Mouse (Mus musculus) liver, postnatal 0 days (tissue): ENCODE results near the gene Il33. TPM values are rescaled to one million over a fixed set of nuclear protein-coding genes. Genes with fewer than 3 reads are reported as not detected.

ENCODE experiments used
- ATAC-seq: fragments of 200-750 bp; cut with Nextera tagmentation; 2 replicates; pipeline ENCODE4 v1.8.0; 2017; ENCODE audit warnings: mild to moderate bottlenecking, moderate library complexity
- DNase-seq: peaks from one replicate; pipeline ENCODE4 v3.0.0-alpha.2; 2016
- H3K27ac ChIP-seq: fragments of 300-500 bp; sonication (generic); 2 replicates; pipeline ENCODE4 v1.5.1; 2014; ENCODE audit warnings: antibody characterized with exemption, moderate library complexity, mild to moderate bottlenecking, low read depth
- H3K27me3 ChIP-seq: fragments of 300-500 bp; sonication (generic); 2 replicates; pipeline ENCODE4 v1.6.1; 2014; ENCODE audit warnings: low read length, control low read depth, mixed read lengths; ENCODE audit not compliant: insufficient read depth
- H3K36me3 ChIP-seq: fragments of 300-500 bp; sonication (generic); replicated peaks from 2 replicates; pipeline ENCODE4 v1.6.1; 2014; ENCODE audit warnings: mild to moderate bottlenecking, control low read depth, low read length, moderate library complexity, mixed read lengths; ENCODE audit not compliant: insufficient read depth
- H3K4me1 ChIP-seq: fragments of 300-500 bp; sonication (generic); 2 replicates; pipeline ENCODE4 v1.6.1; 2014; ENCODE audit warnings: antibody characterized with exemption, mild to moderate bottlenecking, control low read depth; ENCODE audit not compliant: insufficient read depth
- H3K4me2 ChIP-seq: fragments of 300-500 bp; sonication (generic); 2 replicates; pipeline ENCODE4 v1.6.1; 2014; ENCODE audit warnings: low read depth, mild to moderate bottlenecking, low read length, moderate library complexity, mixed read lengths
- H3K4me3 ChIP-seq: fragments of 300-500 bp; sonication (generic); 2 replicates; pipeline ENCODE4 v1.5.1; 2014; ENCODE audit warnings: low read depth, low read length
- H3K9ac ChIP-seq: fragments of 300-500 bp; sonication (generic); replicated peaks from 2 replicates; pipeline ENCODE4 v1.6.1; 2014; ENCODE audit warnings: mild to moderate bottlenecking, moderate library complexity
- H3K9me3 ChIP-seq: fragments of 300-500 bp; sonication (generic); 2 replicates; pipeline ENCODE4 v1.6.1; 2016; ENCODE audit warnings: mild to moderate bottlenecking, control low read depth, low read length, mixed read lengths
- CTCF ChIP-seq: sonication (generic); IDR thresholded peaks from 2 replicates; pipeline ENCODE4 v1.5.1; 2016; ENCODE audit warnings: antibody characterized with exemption, low read depth
- EP300 ChIP-seq: IDR thresholded peaks from 2 replicates; pipeline ENCODE4 v1.6.1; 2016; ENCODE audit warnings: antibody characterized with exemption, low read depth, mild to moderate bottlenecking
- WGBS: fragments of 180-500 bp; shearing (Covaris S2); extraction: QIAGEN DNeasy Blood & Tissue Kit; methylation state at CpG from one replicate; pipeline ENCODE4 v1.1.7; 2014; ENCODE audit not compliant: insufficient replicate concordance; 5-methylcytosine and 5-hydroxymethylcytosine counted together
- polyA plus RNA-seq: library from polyadenylated mRNA; unstranded; fragments of >200 nt; fragmentation: Nextera tagmentation; extraction: Ambion mirVana; gene quantifications from 2 replicates; pipeline ENCODE4 v1.2.1, GENCODE M21; 2015

The Il33 gene
- polyA plus RNA-seq, 1 experiment from 2014 or later = 1.6 TPM

DNA sequence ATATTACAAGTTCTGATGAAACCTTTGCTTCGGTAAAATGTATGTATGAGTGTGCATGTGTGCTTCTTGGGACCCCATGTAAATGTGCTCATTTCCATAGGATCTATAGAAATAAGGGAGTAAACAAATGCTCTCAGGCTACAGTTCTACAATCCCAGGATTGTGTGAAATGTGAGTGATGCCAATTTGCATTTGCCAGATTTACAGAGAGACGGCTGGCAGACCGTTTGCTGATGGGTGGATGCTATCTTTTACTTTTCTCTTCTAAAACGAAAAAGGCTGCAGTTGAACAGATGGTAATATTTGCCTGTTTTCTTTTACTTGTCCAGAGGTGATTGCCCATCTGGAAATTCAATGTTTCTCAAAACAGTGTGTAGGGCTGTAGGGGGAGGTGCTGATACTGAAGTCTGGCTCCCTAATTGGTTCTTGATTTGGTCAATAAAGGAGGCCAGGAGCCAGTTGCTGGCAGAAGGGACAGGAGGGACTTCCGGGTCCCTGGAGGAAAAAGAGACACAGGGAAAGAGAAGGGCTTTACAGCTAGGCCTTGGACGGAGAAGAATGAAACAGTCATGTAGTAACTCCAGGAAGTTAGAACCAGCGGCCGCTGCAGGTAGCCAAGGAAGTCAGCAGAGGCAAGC, 54.7 kb downstream of the Il33 start:
- DNase-seq = no peak
- H3K27ac ChIP-seq = no peak overlapping the region
- 77% methylated on average over 8 of the region's 8 CpGs for WGBS
- no peak overlapping the region for H3K4me3 ChIP-seq
- H3K27me3 ChIP-seq = no peaks in the 10 kb centered on the region
- ATAC-seq = no peak
- no peaks in the 10 kb centered on the region for H3K4me1 ChIP-seq
- no peaks in the 10 kb centered on the region for H3K9me3 ChIP-seq
- TF ChIP-seq CTCF (no peak), EP300 (no peak)
- H3K36me3 ChIP-seq = no peaks in the 10 kb centered on the region
- no peak overlapping the region for H3K4me2 ChIP-seq
- H3K9ac ChIP-seq = no peak overlapping the region

DNA sequence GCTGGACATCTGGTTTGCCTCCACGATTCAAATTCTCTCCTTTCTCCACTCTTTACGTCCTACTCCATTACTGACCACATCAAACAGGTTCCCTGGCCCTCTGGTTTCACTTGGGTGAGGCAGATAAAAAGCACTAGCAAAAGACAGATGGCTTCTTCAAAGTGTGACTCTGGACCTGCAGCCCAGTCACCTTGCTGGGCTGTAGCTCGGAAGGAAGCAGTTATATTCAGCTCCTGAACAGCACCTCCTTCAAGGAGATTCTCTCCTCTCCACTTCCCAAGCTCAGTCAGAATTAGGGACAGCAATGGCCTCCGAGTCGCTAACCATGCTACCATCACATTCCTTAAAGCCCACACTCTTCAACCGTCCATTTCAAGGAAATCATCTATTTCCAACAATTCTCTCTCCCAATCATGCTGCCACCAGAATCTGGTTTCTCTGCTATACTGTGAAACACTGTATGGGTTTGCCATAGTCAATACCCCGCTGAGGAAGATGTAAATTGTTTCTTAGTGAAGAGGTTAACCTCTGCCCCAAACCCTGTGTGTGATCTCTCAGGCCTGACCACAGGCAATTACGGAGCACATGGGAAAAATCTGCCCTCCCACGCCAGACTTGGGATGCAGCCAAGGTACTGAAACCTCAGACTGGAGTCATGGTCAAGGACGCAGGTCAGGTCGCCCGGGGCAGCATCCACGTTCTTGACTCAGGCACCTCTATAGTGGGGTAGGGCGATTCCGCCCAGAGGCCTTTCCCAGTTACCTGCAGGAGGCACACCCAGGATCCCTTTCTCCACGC, 59.5 kb downstream of the Il33 start:
- H3K27ac ChIP-seq = no peak overlapping the region
- DNase-seq (peak; percentile 29), ATAC-seq (no peak)
- no peak overlapping the region for H3K4me2 ChIP-seq
- no peak for TF ChIP-seq EP300
- no peak for TF ChIP-seq CTCF
- no peak overlapping the region for H3K4me3 ChIP-seq
- no peaks in the 10 kb centered on the region for H3K27me3 ChIP-seq
- no peak overlapping the region for H3K9ac ChIP-seq
- H3K4me1 ChIP-seq = no peaks in the 10 kb centered on the region
- H3K36me3 ChIP-seq = no peaks in the 10 kb centered on the region
- no peaks in the 10 kb centered on the region for H3K9me3 ChIP-seq
- 71% methylated on average over 16 of the region's 16 CpGs for WGBS

DNA sequence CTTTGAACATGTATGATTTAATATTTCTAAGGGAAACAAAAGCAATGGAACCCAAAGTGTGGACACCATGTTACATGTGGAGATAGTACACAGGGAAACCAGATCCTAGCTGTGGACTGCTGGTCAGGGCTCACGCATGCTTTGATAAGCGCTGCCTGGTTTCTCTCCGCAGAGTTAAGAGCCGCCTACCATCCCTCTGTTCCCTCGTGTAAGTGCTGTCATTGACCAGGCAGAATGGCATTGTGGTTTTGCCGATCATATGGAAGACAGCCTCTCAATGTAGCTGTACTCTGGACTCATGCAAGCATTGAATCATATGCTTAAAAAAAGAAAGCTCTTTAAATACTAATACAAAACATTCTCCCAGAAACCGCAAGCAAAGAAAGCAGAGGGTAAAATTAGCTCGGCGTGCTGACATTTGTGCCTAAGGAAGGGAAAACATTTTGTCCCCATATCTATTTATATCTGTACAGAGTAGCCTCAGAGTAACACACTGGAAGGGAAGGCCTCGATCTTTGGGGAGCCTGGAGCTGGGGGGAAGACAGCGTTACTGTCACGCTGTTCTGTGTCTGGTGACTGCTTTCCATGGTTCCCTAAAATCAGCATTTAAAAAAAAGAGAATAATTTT, 61.7 kb downstream of the Il33 start:
- ATAC-seq = no peak
- H3K27ac ChIP-seq = no peak overlapping the region
- no peak overlapping the region for H3K4me3 ChIP-seq
- TF ChIP-seq EP300 = no peak
- TF ChIP-seq CTCF = no peak
- no peak overlapping the region for H3K9ac ChIP-seq
- no peaks in the 10 kb centered on the region for H3K36me3 ChIP-seq
- no peak for DNase-seq
- no peaks in the 10 kb centered on the region for H3K9me3 ChIP-seq
- H3K27me3 ChIP-seq = no peaks in the 10 kb centered on the region
- H3K4me1 ChIP-seq = no peaks in the 10 kb centered on the region
- 78% methylated on average over 12 of the region's 12 CpGs for WGBS
- H3K4me2 ChIP-seq = no peak overlapping the region

DNA sequence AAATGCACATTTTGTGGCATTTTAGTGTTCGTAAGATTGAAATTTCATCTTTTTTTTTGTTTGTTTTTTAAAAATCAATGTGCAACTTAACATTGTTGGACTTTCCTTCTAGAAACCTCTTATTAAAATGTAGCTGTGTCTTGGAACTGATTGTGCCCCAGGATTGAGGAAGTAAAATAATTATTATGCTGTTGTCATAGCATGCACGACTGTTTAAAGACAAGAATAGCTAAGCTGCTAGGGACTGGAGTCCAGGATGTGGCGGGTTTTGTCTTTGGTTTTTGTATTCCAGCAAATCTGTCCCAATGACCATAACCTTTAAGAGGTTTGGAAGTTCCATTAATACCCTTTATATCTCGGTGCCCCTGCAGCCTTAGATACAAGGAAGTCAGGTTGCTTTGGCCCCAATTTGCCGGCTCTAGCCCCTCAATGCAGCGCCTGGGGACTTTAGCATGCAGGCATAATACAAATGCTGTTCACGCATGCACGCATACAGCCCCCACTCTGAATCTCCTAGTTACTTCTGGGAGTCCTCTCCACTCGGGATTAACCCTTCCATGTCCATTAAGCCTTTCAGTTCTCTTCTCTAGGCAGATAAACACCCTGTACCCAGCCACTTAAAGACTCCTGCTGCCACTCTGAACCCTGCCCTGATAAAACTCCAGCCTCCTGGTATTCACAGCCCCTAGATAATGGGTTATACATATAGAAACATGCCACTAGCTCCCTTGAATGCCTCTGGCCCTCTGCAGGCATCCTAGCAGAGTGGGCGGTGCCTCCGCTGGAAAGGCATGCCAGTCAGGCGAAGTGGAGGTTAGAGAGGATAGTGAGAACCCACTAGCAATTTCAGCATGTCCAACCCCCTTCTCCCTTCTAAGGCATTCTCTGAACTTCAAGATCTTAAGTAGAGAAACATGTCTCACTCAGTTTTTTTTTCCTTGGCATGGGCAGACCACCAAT, 75.8 kb downstream of the Il33 start:
- no peak overlapping the region for H3K27ac ChIP-seq
- no peak for DNase-seq
- no peaks in the 10 kb centered on the region for H3K27me3 ChIP-seq
- TF ChIP-seq EP300 (no peak), CTCF (no peak)
- H3K9ac ChIP-seq = no peak overlapping the region
- H3K9me3 ChIP-seq = no peaks in the 10 kb centered on the region
- H3K4me3 ChIP-seq = no peak overlapping the region
- ATAC-seq = no peak
- no peaks in the 10 kb centered on the region for H3K4me1 ChIP-seq
- no peaks in the 10 kb centered on the region for H3K36me3 ChIP-seq
- H3K4me2 ChIP-seq = no peak overlapping the region
- 60% methylated on average over 12 of the region's 12 CpGs for WGBS

DNA sequence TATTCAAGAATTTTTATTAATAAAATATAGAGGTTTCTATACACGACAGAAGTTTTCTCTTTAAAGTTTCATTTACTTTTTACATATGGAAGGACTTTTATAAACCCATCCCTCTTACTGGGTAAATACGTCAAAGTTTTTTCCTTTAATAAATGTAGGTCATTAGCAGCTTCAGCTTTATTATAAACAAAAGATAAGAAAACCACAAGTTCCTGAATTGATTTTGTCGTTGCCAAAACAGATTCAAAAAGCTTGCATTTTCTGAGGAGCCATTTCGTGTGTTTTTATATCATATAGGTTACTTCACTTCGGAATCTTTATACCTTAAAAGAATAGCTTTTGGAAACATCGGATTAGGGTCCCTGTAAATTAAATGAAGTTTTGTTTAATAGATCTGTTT, 76.6 kb downstream of the Il33 start:
- TF ChIP-seq CTCF (no peak), EP300 (no peak)
- WGBS = 59% methylated on average over 6 of the region's 6 CpGs

DNA sequence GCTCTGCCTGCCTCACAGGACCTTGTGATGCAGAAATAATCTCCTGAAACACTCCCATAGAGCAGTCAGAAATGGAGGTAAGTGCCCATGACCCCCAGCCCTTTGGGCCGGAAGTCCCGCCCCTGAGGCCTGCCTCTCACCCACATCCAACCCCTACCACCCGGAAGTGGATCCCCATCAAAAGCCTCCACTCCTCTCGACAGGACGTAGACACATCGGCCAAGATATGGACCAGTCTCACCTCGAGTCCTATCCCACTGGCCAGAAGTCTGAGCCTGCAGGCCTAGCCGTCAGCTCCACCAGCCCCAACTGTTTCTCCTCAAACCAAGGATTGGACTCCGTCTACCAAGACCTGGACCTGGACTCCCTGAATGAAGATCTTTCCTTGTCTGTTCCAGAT, 78.7 kb downstream of the Il33 start, which contains the start of gene Trpd52l3:
Gene Trpd52l3 (plus strand): TSS at position 170 of the 400 bp plus-strand sequence.
- Histone ChIP-seq H3K27me3 (no peaks in the 10 kb centered on the region), H3K36me3 (no peaks in the 10 kb centered on the region), H3K27ac (no peak within 1 kb of the TSS), H3K4me2 (no peak within 1 kb of the TSS), H3K4me3 (no peak within 1 kb of the TSS), H3K9ac (no peak within 1 kb of the TSS), H3K4me1 (no peaks in the 10 kb centered on the region), H3K9me3 (no peaks in the 10 kb centered on the region)
- ATAC-seq = no peak
- TF ChIP-seq CTCF (no peak), EP300 (no peak)
- 82% methylated on average over 9 of the region's 9 CpGs for WGBS
- DNase-seq = no peak

More for the DNA sequence above, 76.6 kb downstream of the Il33 start:
- no peaks in the 10 kb centered on the region for H3K4me1 ChIP-seq
- no peaks in the 10 kb centered on the region for H3K36me3 ChIP-seq
- H3K4me2 ChIP-seq = no peak overlapping the region
- H3K9ac ChIP-seq = no peak overlapping the region
- no peaks in the 10 kb centered on the region for H3K27me3 ChIP-seq
- H3K9me3 ChIP-seq = no peaks in the 10 kb centered on the region
- ATAC-seq = no peak
- H3K4me3 ChIP-seq = no peak overlapping the region
- no peak for DNase-seq
- no peak overlapping the region for H3K27ac ChIP-seq
